Mouse (Mus musculus) ovary, postnatal 36 days (tissue): ENCODE results near the gene Vmn2r93.

Experiments
- DNase-seq: peaks from one replicate; pipeline ENCODE4 v3.0.0; 2022; ENCODE audit warnings: low spot score, mixed read lengths

Vmn2r93 gene

GRCm38 (mm10) chr17:18297799-18298198 is at the start of gene Vmn2r93:
Vmn2r93 (plus strand) TSS chr17:18298099.
- no peak for DNase-seq

DNA sequence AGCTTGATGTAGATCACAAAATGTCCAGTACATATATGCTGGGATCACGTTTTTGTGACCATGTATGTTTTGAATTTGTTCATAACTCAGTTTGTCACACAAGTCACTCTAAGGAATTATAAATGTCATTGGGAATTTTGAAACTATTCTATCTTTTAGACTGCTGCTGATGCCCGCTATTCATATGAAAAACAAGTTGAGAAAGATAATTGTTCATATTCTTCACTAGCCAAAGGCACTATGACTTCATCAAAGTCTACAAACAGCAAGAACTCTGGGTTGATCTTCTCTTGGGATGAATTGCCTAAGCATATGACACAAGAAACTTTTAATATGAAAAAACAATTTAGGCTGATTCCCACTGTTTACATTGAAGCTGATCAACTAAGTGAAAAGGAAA is 20.2 kb upstream of the Vmn2r93 start, which contains the start of gene Vmn2r94:
Gene Vmn2r94, minus strand, starts transcription at position 101 of the 400 bp plus-strand sequence.
- no peak for DNase-seq

DNA sequence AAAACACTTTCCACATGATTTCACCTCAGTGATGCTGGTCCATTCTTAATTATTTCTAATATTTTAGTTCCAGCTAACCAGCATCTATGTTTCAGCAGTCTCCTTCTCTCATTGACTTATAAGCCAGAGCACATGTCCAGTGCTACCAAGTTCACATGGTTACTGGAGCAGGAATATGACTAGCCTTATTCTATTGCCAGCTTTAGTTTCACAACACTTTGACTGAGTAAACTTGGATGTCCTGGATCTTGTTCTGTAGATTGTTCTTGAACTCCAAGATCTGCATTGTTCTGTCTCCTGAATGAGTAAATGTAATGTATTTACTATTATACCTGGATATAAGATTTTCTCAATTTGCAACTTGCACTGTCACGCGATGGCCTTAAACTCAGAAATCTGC is 25.1 kb downstream of the Vmn2r93 start:
- DNase-seq, result no peak

DNA sequence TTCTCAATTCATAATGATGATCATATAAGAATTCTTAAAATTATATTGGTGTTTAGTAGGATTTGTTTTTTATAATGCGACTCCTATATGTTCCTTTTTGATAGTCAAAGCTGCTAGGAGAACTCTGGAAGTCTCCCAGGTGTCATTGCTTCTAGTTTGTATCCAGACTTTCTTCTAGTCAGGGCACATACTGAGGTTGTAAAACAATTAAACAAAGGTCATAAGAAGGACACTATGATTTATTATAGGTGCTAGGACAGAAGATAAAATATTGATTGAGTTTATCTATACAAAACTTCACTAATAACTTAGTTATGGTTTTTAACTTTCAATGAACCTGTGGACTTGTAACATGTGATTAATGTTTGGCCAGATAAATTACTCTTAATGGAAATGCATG is 62.1 kb downstream of the Vmn2r93 start:
- no peak for DNase-seq

- no peak for DNase-seq
Observed at GRCm38 (mm10) chr17:18360602-18361001, 62.7 kb downstream of the Vmn2r93 start.
